Mouse (Mus musculus): ENCODE data around the gene Cdc42bpa. TPM values are rescaled to one million over a fixed set of nuclear protein-coding genes. Genes with fewer than 3 reads are reported as not detected.

Gene Cdc42bpa
- polyA plus RNA-seq, 1 experiment, result 20.2 TPM

DNA sequence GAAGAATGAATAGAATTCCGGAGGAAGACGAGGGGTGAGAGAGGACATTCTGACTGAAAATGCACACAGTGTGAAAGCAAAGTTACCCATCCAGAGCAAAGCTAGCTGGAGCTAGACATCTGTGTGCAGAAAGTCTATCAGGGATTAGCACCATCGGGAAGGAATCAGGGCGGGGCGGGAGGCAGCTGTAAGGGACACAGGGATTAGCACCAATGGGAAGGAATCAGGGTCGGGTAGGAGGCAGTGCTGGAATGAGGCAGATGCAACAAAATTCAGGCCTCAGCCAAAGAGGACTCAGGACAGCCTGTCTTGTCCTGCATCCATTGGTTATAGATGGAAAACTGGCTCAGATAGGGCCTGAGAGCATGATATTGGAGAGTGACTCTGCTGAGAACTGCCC lies 34.0 kb upstream of the Cdc42bpa start:
- Histone ChIP-seq H3K4me3 (ENCODE audit: insufficient read depth, low read depth, low read length) (no peak overlapping the region), H3K27ac (ENCODE audit: insufficient read depth, low read depth, low read length) (no peak overlapping the region), H3K4me1 (ENCODE audit: control insufficient read depth, insufficient read depth, low read length) (no peaks in the 10 kb centered on the region), H3K27me3 (replicated peaks; ENCODE audit: control insufficient read depth, insufficient read depth, low read length) (no peaks in the 10 kb centered on the region), H3K36me3 (ENCODE audit: control insufficient read depth, insufficient read depth, low read length) (no peaks in the 10 kb centered on the region)
- no peak for DNase-seq
- no peak for TF ChIP-seq POLR2A (IDR thresholded peaks at IDR 0.05; ENCODE audit: low read depth, low read length)
- TF ChIP-seq CTCF (conservative IDR thresholded peaks at IDR 0.05; ENCODE audit: insufficient read depth, insufficient read length, low read depth, low read length), result no peak
- 69% methylated on average over 6 of the region's 6 CpGs for WGBS

DNA sequence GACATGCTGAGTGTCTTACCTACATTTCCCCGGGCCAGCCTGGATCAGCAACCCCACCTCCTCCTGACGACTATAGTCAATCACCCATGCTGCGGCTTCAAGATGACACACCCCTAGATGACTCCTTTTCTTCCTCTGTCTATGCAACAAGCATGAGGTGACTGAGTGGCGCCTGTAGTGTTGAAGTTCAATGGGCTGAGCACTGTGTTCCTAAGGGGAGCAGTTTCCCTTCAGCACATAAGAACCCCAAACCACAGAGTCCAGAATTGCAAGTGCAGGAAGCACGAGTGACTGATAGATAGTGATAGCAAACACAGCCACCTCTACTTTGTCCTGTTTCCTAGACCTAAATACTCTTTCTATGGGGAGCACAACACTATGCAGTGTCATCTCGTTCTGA lies 33.2 kb upstream of the Cdc42bpa start:
- 87% methylated on average over 6 of the region's 6 CpGs for WGBS
- Histone ChIP-seq H3K27me3 (replicated peaks; ENCODE audit: control insufficient read depth, insufficient read depth, low read length) (no peaks in the 10 kb centered on the region), H3K36me3 (ENCODE audit: control insufficient read depth, insufficient read depth, low read length) (no peaks in the 10 kb centered on the region), H3K4me3 (ENCODE audit: insufficient read depth, low read depth, low read length) (no peak overlapping the region), H3K4me1 (ENCODE audit: control insufficient read depth, insufficient read depth, low read length) (no peaks in the 10 kb centered on the region), H3K27ac (ENCODE audit: insufficient read depth, low read depth, low read length) (no peak overlapping the region)
- DNase-seq, result no peak
- no peak for TF ChIP-seq POLR2A (IDR thresholded peaks at IDR 0.05; ENCODE audit: low read depth, low read length)
- no peak for TF ChIP-seq CTCF (conservative IDR thresholded peaks at IDR 0.05; ENCODE audit: insufficient read depth, insufficient read length, low read depth, low read length)

- 75% methylated on average over 7 of the region's 7 CpGs for WGBS
- Histone ChIP-seq H3K36me3 (ENCODE audit: control insufficient read depth, insufficient read depth, low read length) (no peaks in the 10 kb centered on the region), H3K4me3 (ENCODE audit: insufficient read depth, low read depth, low read length) (no peak overlapping the region), H3K27ac (ENCODE audit: insufficient read depth, low read depth, low read length) (no peak overlapping the region), H3K4me1 (ENCODE audit: control insufficient read depth, insufficient read depth, low read length) (no peaks in the 10 kb centered on the region), H3K27me3 (replicated peaks; ENCODE audit: control insufficient read depth, insufficient read depth, low read length) (no peaks in the 10 kb centered on the region)
- no peak for TF ChIP-seq POLR2A (IDR thresholded peaks at IDR 0.05; ENCODE audit: low read depth, low read length)
- TF ChIP-seq CTCF (conservative IDR thresholded peaks at IDR 0.05; ENCODE audit: insufficient read depth, insufficient read length, low read depth, low read length), result no peak; the same call in 1 of the 2 replicates
- no peak for DNase-seq
Observed at GRCm38 (mm10) chr1:179928822-179929221, 31.4 kb upstream of the Cdc42bpa start.

GRCm38 (mm10) chr1:179931247-179931646 lies 29.0 kb upstream of the Cdc42bpa start:
- Histone ChIP-seq H3K27ac (ENCODE audit: insufficient read depth, low read depth, low read length) (no peak overlapping the region), H3K27me3 (replicated peaks; ENCODE audit: control insufficient read depth, insufficient read depth, low read length) (no peaks in the 10 kb centered on the region), H3K36me3 (ENCODE audit: control insufficient read depth, insufficient read depth, low read length) (no peaks in the 10 kb centered on the region), H3K4me1 (ENCODE audit: control insufficient read depth, insufficient read depth, low read length) (no peaks in the 10 kb centered on the region), H3K4me3 (ENCODE audit: insufficient read depth, low read depth, low read length) (no peak overlapping the region)
- TF ChIP-seq CTCF (conservative IDR thresholded peaks at IDR 0.05; ENCODE audit: insufficient read depth, insufficient read length, low read depth, low read length), result no peak
- no peak for TF ChIP-seq POLR2A (IDR thresholded peaks at IDR 0.05; ENCODE audit: low read depth, low read length)
- WGBS, result 88% methylated on average over 3 of the region's 3 CpGs
- DNase-seq, result no peak

DNA sequence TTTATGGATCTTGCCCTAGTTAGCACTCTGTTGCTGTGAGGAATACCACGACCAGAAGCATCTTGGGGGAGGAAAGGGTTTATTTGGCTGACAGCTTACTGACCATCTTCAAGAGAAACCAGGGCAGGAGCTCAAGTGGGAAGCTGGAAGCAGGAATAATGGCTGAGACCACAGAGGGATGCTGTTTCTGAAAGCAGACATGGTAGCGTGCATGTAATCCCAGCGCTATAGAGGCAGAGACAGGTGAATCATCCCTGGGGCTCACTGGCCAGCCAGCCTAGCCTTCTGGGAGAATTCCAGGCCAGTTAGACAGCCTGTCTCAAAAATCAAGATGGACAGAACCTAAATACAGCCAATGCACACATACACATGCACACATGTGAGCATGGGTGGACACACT lies 26.2 kb upstream of the Cdc42bpa start:
- WGBS, result 95% methylated on average over 3 of the region's 3 CpGs
- no peaks in the 10 kb centered on the region for H3K4me1 ChIP-seq (ENCODE audit: control insufficient read depth, insufficient read depth, low read length)
- H3K27ac ChIP-seq (ENCODE audit: insufficient read depth, low read depth, low read length), result no peak overlapping the region
- H3K27me3 ChIP-seq (replicated peaks; ENCODE audit: control insufficient read depth, insufficient read depth, low read length), result no peaks in the 10 kb centered on the region
- no peak overlapping the region for H3K4me3 ChIP-seq (ENCODE audit: insufficient read depth, low read depth, low read length)
- H3K36me3 ChIP-seq (ENCODE audit: control insufficient read depth, insufficient read depth, low read length), result no peaks in the 10 kb centered on the region
- no peak for DNase-seq
- TF ChIP-seq POLR2A (IDR thresholded peaks at IDR 0.05; ENCODE audit: low read depth, low read length) (no peak), CTCF (conservative IDR thresholded peaks at IDR 0.05; ENCODE audit: insufficient read depth, insufficient read length, low read depth, low read length) (no peak)

- WGBS, result 59% methylated on average over 23 of the region's 23 CpGs
- H3K36me3 ChIP-seq (ENCODE audit: control insufficient read depth, insufficient read depth, low read length), result no peaks in the 10 kb centered on the region
- no peak overlapping the region for H3K4me3 ChIP-seq (ENCODE audit: insufficient read depth, low read depth, low read length)
- no peaks in the 10 kb centered on the region for H3K27me3 ChIP-seq (replicated peaks; ENCODE audit: control insufficient read depth, insufficient read depth, low read length)
- H3K27ac ChIP-seq (ENCODE audit: insufficient read depth, low read depth, low read length), result no peak overlapping the region
- H3K4me1 ChIP-seq (ENCODE audit: control insufficient read depth, insufficient read depth, low read length), result no peaks in the 10 kb centered on the region
- TF ChIP-seq POLR2A (IDR thresholded peaks at IDR 0.05; ENCODE audit: low read depth, low read length) (no peak), CTCF (conservative IDR thresholded peaks at IDR 0.05; ENCODE audit: insufficient read depth, insufficient read length, low read depth, low read length) (no peak)
- DNase-seq, result peak; percentile 19
Observed at GRCm38 (mm10) chr1:179940071-179940786, 20.0 kb upstream of the Cdc42bpa start.

GRCm38 (mm10) chr1:179940787-179941352 lies 19.4 kb upstream of the Cdc42bpa start:
- H3K4me1 ChIP-seq (ENCODE audit: control insufficient read depth, insufficient read depth, low read length), result no peaks in the 10 kb centered on the region
- no peaks in the 10 kb centered on the region for H3K27me3 ChIP-seq (replicated peaks; ENCODE audit: control insufficient read depth, insufficient read depth, low read length)
- H3K4me3 ChIP-seq (ENCODE audit: insufficient read depth, low read depth, low read length), result no peak overlapping the region
- WGBS, result 77% methylated on average over 14 of the region's 14 CpGs
- peak; percentile 16 for DNase-seq
- no peaks in the 10 kb centered on the region for H3K36me3 ChIP-seq (ENCODE audit: control insufficient read depth, insufficient read depth, low read length)
- no peak overlapping the region for H3K27ac ChIP-seq (ENCODE audit: insufficient read depth, low read depth, low read length)
- TF ChIP-seq POLR2A (IDR thresholded peaks at IDR 0.05; ENCODE audit: low read depth, low read length) (no peak), CTCF (conservative IDR thresholded peaks at IDR 0.05; ENCODE audit: insufficient read depth, insufficient read length, low read depth, low read length) (no peak)

All from kidney, adult 2 months (tissue).